Mouse (Mus musculus) midbrain, postnatal 0 days (tissue): ENCODE measurements around the gene Mitf. TPM values are rescaled to one million over a fixed set of nuclear protein-coding genes. Genes with fewer than 3 reads are reported as not detected.

Source experiments
- ATAC-seq: fragments of 200-750 bp; cut with Nextera tagmentation; 2 replicates; pipeline ENCODE4 v1.8.0; 2017; ENCODE audit warnings: moderate number of reproducible peaks, mild to moderate bottlenecking, moderate TSS enrichment, moderate library complexity; ENCODE audit not compliant: low FRiP score
- DNase-seq: peaks from one replicate; pipeline ENCODE4 v3.0.0-alpha.2; 2015; ENCODE audit warnings: low spot score
- H3K27ac ChIP-seq: fragments of 300-500 bp; sonication (generic); 2 replicates; pipeline ENCODE4 v1.5.1; 2014; ENCODE audit warnings: low read depth, mild to moderate bottlenecking, low read length, mixed read lengths
- H3K27me3 ChIP-seq: fragments of 300-500 bp; sonication (generic); 2 replicates; pipeline ENCODE4 v1.6.1; 2014; ENCODE audit warnings: low read length, control low read depth, mixed read lengths; ENCODE audit not compliant: insufficient read depth
- H3K36me3 ChIP-seq: fragments of 300-500 bp; sonication (generic); 2 replicates; pipeline ENCODE4 v1.6.1; 2014; ENCODE audit warnings: low read length, control low read depth, mixed read lengths; ENCODE audit not compliant: insufficient read depth
- H3K4me1 ChIP-seq: fragments of 300-500 bp; sonication (generic); 2 replicates; pipeline ENCODE4 v1.6.1; 2014; ENCODE audit warnings: mild to moderate bottlenecking, control low read depth, antibody characterized with exemption, low read length, mixed read lengths; ENCODE audit not compliant: insufficient read depth
- H3K4me2 ChIP-seq: fragments of 300-500 bp; sonication (generic); 2 replicates; pipeline ENCODE4 v1.6.1; 2014; ENCODE audit warnings: low read depth, mild to moderate bottlenecking, low read length, mixed read lengths; ENCODE audit not compliant: poor library complexity, severe bottlenecking
- H3K4me3 ChIP-seq: fragments of 300-500 bp; sonication (generic); 2 replicates; pipeline ENCODE4 v1.5.1; 2014; ENCODE audit warnings: low read depth, mild to moderate bottlenecking, low read length, moderate library complexity
- H3K9ac ChIP-seq: fragments of 300-500 bp; sonication (generic); replicated peaks from 2 replicates; pipeline ENCODE4 v1.6.1; 2014; ENCODE audit warnings: mild to moderate bottlenecking, low read length, moderate library complexity, mixed read lengths; ENCODE audit not compliant: poor library complexity, severe bottlenecking
- H3K9me3 ChIP-seq: fragments of 300-500 bp; sonication (generic); 2 replicates; pipeline ENCODE4 v1.6.1; 2016; ENCODE audit warnings: low read length, control low read depth
- CTCF ChIP-seq: IDR thresholded peaks from 2 replicates; pipeline ENCODE4 v1.5.1; 2016; ENCODE audit warnings: antibody characterized with exemption, mild to moderate bottlenecking
- WGBS: fragments of 180-500 bp; shearing (Covaris S2); extraction: QIAGEN DNeasy Blood & Tissue Kit; methylation state at CpG from one replicate; pipeline ENCODE4 v1.1.7; 2014; 5-methylcytosine and 5-hydroxymethylcytosine counted together
- polyA plus RNA-seq: library from polyadenylated mRNA; unstranded; fragments of >200 nt; fragmentation: Nextera tagmentation; extraction: Ambion mirVana; gene quantifications from 2 replicates; pipeline ENCODE4 v1.2.1, GENCODE M21; 2015
- total RNA-seq: library from RNA; depleted of rRNA; stranded (reverse); fragments of >200 nt; gene quantifications from 2 replicates; pipeline ENCODE4 v1.2.3, GENCODE M21; 2014

The Mitf gene
- total and polyA plus RNA-seq, 2 experiments from 2014 or later, result 1.1 to 2.8 TPM

GRCm38 (mm10) chr6:97956121-97956520 is 149.3 kb downstream of the Mitf start:
- DNase-seq (no peak), ATAC-seq (no peak)
- H3K9ac ChIP-seq, result no peak overlapping the region
- H3K27me3 ChIP-seq, result no peaks in the 10 kb centered on the region
- no peaks in the 10 kb centered on the region for H3K9me3 ChIP-seq
- H3K4me2 ChIP-seq, result no peak overlapping the region
- no peak overlapping the region for H3K4me3 ChIP-seq
- H3K36me3 ChIP-seq, result no peaks in the 10 kb centered on the region
- no peak overlapping the region for H3K27ac ChIP-seq
- 84% methylated on average over 6 of the region's 6 CpGs for WGBS
- TF ChIP-seq CTCF, result no peak
- no peaks in the 10 kb centered on the region for H3K4me1 ChIP-seq

- Histone ChIP-seq H3K27me3 (no peaks in the 10 kb centered on the region), H3K4me1 (no peaks in the 10 kb centered on the region), H3K9me3 (no peaks in the 10 kb centered on the region), H3K9ac (no peak overlapping the region), H3K27ac (no peak overlapping the region), H3K4me2 (no peak overlapping the region), H3K36me3 (no peaks in the 10 kb centered on the region), H3K4me3 (no peak overlapping the region)
- TF ChIP-seq CTCF, result no peak
- ATAC-seq (no peak), DNase-seq (no peak)
- WGBS, result 93% methylated on average over 10 of the region's 10 CpGs
Observed at GRCm38 (mm10) chr6:97956636-97957035, 149.8 kb downstream of the Mitf start.

GRCm38 (mm10) chr6:97958276-97958675 is 151.4 kb downstream of the Mitf start:
- Histone ChIP-seq H3K4me2 (no peak overlapping the region), H3K9me3 (no peaks in the 10 kb centered on the region), H3K9ac (no peak overlapping the region), H3K27me3 (no peaks in the 10 kb centered on the region), H3K4me1 (no peaks in the 10 kb centered on the region), H3K27ac (no peak overlapping the region), H3K4me3 (no peak overlapping the region), H3K36me3 (no peaks in the 10 kb centered on the region)
- TF ChIP-seq CTCF, result no peak
- DNase-seq, result no peak
- ATAC-seq, result no peak
- WGBS, result 92% methylated on average over 4 of the region's 4 CpGs

GRCm38 (mm10) chr6:97961776-97962175 is 154.9 kb downstream of the Mitf start:
- no peak overlapping the region for H3K9ac ChIP-seq
- ATAC-seq (no peak), DNase-seq (no peak)
- TF ChIP-seq CTCF, result no peak
- H3K9me3 ChIP-seq, result no peaks in the 10 kb centered on the region
- no peaks in the 10 kb centered on the region for H3K36me3 ChIP-seq
- WGBS, result 40% methylated on average over 2 of the region's 2 CpGs
- H3K27me3 ChIP-seq, result no peaks in the 10 kb centered on the region
- H3K27ac ChIP-seq, result no peak overlapping the region
- no peak overlapping the region for H3K4me2 ChIP-seq
- no peaks in the 10 kb centered on the region for H3K4me1 ChIP-seq
- no peak overlapping the region for H3K4me3 ChIP-seq

- Histone ChIP-seq H3K27me3 (no peaks in the 10 kb centered on the region), H3K9ac (no peak overlapping the region), H3K36me3 (no peaks in the 10 kb centered on the region), H3K27ac (no peak overlapping the region), H3K9me3 (no peaks in the 10 kb centered on the region), H3K4me2 (no peak overlapping the region), H3K4me3 (no peak overlapping the region), H3K4me1 (no peaks in the 10 kb centered on the region)
- 89% methylated on average over 1 of the region's 1 CpGs for WGBS
- no peak for DNase-seq
- ATAC-seq, result no peak
- TF ChIP-seq CTCF, result no peak
Observed at GRCm38 (mm10) chr6:97962311-97962710, 155.5 kb downstream of the Mitf start.

GRCm38 (mm10) chr6:97964750-97965149 is 157.9 kb downstream of the Mitf start:
- WGBS, result 67% methylated on average over 3 of the region's 3 CpGs
- H3K9ac ChIP-seq, result no peak overlapping the region
- H3K4me3 ChIP-seq, result no peak overlapping the region
- ATAC-seq (no peak), DNase-seq (no peak)
- no peaks in the 10 kb centered on the region for H3K27me3 ChIP-seq
- H3K4me1 ChIP-seq, result no peaks in the 10 kb centered on the region
- no peak for TF ChIP-seq CTCF
- H3K36me3 ChIP-seq, result no peaks in the 10 kb centered on the region
- H3K4me2 ChIP-seq, result no peak overlapping the region
- H3K9me3 ChIP-seq, result no peaks in the 10 kb centered on the region
- no peak overlapping the region for H3K27ac ChIP-seq
